Mouse (Mus musculus): Measurements from ENCODE around the gene Asic4.

The Asic4 gene

DNA sequence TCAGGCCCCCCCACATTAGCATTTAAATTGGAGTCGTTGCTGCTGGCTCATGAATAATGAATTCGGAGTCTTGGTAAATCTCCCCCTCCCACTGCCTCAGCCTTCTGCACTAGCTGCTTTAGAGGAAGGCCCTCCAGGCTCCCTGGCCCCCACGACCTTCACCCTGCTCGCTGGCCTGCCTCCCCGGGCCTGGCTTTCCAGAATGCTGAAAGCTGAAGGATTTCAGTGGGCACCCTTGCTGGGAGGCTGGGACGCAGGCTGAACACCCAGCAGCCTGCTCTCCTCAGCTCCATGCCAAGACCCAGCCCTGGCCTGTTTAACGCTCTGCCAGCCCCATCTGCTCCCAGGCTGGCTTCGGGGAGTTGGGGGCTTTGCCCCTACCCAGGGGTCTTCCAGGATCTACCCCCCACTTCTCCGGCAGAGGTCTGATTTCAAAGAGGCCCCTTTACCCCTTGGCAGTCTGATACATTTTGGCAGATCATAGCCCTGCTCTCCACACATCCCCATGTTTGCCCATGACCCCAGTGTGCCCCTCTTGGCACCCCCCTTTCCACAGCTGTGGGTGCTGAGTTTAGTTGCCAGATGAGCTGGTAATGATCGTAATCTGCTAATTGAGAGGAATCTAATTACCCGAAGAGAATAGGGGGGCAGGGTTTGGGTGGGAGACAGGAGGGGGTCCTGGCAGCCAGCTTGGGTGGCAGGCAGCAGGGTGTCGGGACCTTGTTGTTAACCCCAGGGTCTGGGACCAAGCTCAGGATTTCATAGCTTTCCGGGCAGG is 6.8 kb upstream of the Asic4 start:
- DNase-seq (ENCODE audit: low read depth, low spot score) = peak; percentile 75

DNA sequence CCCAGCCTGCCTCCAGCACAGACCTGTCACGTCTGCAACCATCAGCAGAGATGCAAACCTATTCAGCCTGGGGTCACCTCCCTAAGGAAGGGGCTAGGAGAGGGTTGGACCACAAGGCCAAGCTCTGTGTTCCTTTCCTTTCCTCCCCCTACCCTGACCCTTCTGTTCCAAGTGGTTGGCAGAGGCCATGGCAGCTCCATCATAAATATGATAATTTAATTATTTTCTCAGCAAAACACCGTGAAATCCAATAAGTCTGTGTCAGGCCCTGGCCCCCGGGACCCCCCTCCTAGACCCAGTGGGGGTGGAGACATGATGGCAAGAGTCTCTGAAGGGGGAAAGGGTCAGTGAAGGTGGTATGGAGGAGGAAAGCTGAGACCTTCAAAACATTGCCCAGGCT is 6.0 kb upstream of the Asic4 start:
- DNase-seq (ENCODE audit: low read depth, low spot score) = no peak

DNA sequence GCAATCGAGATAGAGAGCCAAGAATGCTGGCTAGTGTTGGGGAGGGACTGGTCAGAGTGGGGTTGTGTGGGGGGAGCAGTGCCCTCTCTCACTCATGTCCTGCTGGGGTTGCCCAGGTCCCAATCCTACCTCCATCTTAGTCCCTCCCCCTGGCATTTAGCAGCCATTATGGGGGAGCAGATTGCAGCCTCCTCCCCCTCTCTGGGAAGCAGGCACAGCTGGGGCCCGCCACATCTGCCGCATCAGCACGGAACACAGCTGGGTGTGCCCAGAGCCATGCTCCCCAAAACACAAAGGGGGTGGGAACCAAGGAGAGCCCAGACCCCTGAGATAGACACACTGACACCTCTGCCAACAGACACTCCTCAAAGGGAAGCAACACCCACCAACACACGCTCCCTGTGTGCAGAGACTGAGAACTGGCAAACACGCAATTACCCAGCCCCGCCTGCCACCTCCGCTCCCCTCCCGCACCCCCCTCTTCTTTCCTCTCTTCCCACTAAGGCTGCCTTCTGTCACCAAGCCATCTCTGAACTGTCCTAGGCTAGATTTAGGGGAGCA is 5.0 kb upstream of the Asic4 start:
- DNase-seq (ENCODE audit: low read depth, low spot score) = peak; percentile 86

DNA sequence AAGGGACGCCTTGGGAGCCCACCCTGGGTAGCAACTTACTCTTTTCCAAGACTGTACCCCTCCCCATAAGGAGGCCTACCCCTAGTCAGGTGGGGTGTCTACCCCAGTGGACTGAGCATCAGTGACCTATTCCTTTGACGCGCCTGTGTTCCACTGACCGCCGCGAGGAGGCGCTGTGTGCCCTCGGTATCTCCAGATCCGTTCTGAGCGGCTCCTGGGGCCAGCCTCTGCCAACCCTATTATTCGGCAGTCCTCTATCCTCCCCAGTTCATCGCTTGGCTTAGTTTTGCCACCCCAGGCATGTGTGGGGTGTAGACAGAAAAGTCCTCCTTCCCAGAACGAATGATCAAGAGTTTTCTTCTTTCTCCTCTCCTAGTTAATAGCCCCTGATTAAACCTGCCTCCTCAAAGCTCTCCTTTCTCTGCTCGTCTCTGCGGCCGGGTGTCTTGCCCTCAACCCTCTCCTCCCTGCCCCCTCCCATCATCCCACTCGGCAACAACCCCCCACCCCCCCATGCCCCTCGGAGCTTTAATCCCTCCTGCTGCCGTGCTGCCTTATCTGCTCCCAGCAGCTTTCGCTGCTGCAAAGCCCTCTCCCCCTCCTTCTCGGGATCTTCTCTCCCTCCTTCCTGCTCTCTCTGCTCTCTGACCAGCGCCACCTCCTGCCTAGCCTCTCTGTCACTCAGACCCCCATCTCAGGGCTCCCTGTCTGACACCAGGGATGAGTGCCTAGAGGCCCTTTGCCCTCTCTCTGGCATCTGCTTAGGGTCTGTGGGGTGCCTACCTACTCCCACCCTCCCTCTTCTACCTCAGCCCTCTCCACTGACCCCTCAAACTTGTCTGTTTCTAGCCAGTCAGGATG is 4.3 kb upstream of the Asic4 start:
- peak; percentile 90 for DNase-seq (ENCODE audit: low read depth, low spot score)

DNA sequence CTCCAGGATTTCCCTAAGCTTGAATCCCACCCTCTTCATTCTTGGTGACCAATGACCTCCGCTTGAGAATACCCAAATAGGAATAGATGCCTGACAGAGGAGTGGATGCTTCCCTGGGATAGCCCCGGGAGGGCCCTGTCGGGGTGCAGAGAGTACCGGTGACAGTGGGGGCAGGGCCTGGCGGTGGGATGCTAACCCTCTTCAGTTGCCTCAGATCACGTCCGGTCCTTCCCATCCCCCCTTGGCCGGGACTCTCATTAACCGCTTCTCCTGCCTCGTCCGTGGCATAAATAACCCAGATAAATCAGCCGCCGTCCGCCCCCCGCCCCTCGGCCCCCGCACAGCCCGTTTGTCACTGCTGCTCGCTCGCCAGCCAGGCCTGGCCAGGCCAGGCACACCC is 3.6 kb upstream of the Asic4 start:
- no peak for DNase-seq (ENCODE audit: low read depth, low spot score)

DNA sequence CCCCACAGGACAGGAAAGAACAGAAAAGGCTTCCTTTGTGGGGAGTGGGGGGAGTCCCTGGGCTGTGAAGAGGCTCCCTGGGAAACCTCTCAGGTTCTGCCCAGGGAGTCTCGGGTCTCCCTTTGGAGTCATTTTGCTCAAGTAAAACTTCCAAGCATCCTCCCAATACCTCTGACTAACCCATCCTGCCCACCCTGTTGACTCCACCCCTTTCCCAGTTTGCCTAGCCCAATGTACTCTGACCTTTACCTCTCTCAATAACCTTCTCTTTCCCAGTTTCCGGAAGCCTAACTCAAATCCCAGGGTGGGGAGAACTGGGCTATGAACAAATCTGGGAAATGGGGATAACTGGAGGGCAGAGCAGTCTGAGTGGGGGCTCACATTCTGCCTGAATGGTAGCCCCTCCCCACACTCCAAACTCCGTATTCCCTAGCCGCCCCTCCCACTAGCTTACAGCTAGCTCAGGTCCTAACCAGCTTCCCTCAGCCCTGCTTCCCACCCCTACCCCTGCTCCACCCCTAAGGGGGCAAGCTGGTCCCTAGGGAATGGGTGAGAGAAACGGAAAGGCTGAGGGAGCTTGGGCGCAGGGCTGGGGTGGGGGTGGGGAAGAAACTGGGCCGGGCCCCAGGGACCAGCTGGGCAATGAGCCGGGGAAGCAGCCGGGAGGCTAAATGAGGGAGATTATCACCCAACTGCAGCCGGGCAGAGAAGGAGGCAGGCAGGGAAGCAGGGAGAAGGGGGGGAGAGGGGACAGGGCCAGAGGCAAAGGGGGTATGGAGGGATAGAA is 2.8 kb upstream of the Asic4 start:
- peak; percentile 45 for DNase-seq (ENCODE audit: low read depth, low spot score)

DNA sequence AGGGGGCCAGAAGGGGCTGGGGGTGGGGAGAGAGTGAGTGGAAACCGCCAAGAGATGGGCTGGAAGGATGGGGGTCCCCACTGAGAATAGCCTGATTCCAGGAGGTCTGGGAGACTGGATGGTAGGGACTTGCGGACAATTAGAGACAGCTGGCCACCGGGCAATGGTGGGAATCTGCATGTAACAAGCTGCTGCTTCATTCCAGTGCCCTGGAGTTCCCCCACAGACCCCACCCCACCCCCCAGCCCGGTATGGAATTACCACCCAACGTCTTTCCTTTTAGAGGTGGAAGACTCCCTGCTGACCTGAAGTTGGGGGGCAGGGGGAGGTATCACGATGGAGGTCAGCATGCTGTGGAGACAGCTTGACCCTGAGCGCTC is 2.2 kb upstream of the Asic4 start:
- no peak for DNase-seq (ENCODE audit: low read depth, low spot score)

DNA sequence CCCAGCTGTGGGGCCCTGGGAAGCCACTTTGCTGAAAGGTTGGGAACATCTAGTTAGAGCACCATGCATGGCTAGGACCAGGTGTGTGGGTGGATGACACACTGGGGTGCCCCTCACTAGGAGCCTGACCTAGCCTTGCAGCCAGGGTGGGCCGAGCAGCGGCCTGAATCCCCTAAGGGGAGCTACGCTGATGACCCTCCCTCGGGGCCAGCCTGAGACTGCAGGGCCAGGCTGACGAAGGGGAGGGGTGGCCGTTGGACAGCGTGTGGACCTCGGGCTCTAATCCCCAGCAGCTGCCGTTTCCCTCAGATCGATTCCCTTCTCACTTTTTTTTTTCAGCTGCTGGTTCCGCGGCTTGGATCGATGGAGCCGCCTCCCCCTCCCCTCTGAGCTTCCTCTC is 1.3 kb upstream of the Asic4 start:
- no peak for DNase-seq (ENCODE audit: low read depth, low spot score)

DNA sequence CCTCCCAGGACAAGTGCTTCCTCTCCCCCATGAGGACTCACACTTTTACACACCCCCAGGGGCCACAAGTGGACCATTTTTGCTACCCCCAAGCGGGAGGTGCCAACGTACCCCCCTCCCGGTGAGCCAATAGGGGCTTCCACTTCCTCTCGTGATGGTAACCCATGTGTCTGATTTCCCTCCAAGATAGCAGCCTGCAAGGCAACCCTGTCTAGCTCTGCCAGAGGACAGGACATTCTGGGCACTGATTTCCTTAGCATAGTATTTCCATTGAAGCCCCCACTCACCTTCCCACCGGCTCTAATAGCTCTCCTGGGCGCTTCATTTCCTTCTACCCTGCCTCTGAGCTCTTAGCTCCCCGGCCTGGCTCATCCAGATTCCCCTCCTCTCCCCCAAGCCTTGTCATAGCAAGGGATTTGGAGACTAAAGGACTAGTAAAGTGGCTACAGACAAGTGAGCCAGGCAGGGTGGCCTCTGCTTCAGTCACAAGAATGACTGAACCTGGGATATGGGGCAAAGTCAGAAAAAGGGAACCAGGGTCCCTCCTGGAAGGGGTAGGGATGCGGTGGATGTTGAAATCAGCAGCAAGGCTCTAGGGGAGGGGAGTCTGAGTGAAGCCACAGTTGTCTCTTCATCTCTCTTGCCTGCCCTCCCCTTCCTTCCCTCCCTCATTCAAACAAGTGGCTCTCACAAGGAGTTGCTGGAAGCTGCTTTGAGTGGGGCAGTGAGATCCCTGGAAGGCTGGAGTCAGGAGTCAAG is 680 bp upstream of the Asic4 start:
- no peak for DNase-seq (ENCODE audit: low read depth, low spot score)

DNA sequence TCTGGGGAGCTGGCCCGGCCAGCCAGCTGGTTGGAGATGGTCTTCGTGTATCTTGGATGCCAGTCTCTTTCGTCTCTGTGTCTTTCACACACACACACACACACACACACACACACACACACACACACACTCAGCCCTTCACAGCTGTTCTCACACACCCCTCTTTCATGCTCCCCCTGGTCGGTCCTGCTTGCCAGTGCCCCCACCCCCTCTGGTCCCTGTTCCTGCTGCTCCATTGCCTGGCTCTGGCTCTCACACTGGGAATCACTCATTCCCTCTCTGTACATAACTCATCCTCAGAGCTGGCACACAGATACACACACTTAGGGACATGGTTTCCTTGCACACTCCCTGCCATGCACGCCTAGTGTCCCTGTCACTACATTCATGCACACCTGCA is 1.7 kb downstream of the Asic4 start:
- DNase-seq (ENCODE audit: low read depth, low spot score) = peak; percentile 36

DNA sequence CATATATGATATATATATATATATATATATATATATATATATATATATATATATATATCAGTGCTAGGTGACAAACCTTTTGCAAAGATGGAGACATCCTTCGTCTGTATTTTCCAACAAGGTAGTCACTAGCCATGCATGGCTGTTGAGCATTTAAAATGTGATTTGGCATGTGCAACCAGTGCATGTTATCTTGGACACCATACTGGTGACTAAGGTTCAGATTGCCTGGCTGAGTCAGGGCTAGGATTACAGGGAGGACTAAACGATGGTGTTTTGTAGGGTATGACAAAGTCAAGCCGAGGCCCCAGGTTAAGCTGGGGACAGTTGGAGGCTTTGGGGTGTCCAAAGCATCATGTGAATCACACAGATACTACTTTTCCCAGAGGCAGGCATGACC is 5.2 kb downstream of the Asic4 start:
- DNase-seq (ENCODE audit: low read depth, low spot score) = no peak

DNA sequence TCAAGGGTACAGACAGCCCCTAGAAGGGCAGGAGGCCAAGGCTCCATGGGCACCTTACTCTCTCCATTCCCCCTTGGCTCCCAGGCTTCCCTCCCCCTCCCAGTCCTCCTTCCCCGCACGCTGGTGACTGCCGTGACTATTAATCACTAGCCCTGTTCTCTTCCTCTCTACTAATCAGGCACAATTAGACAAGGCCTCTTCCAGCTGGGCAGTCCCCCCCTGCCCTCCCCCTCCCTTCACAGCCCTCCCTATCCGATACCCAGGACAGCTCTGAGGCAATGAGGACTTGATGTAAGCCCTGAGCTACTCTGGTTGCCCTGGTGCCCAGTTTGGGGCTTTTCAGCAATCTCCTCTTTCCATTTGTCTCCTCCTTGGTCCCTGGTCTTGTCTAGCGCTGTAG is 5.7 kb downstream of the Asic4 start:
- no peak for DNase-seq (ENCODE audit: low read depth, low spot score)

DNA sequence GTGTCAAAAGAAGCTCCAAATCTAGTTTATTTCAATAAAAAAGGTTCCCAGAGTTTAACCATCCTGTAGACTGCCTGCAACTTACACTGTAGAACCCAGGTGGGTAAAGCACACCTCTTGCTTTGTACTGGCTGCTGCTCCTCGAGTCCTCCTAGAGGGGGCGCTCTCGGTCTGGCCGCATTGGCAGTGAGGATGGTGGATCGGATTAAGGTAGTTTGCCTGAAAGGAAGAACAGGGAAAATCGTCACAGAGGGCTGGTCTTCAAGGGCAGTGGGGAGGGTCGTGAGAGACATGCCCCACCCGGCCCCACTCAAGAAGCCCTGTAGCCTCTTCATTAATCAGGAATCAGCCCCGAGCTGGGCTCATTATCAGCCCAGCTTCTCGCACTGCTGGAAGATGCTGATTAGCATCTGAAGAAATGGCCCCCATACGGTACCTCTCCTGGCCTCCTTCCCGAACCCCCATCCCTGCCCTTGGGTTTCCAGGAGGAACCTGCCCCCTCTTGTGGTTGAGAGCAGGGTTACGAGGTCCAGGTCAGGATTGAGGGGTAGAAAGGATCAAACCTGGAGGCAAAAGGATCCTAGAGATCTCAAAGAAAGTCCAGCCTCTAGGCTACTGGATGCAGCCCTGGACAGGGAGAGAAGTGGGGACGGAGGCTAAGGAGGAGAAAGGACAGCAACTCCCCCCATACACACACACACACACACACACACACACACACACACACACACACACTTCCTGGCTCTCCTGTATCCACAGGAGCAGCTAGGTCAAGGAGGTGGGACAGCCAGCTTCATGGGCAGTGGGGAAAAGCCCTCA is 6.7 kb downstream of the Asic4 start:
- peak; percentile 30 for DNase-seq (ENCODE audit: low read depth, low spot score)

DNA sequence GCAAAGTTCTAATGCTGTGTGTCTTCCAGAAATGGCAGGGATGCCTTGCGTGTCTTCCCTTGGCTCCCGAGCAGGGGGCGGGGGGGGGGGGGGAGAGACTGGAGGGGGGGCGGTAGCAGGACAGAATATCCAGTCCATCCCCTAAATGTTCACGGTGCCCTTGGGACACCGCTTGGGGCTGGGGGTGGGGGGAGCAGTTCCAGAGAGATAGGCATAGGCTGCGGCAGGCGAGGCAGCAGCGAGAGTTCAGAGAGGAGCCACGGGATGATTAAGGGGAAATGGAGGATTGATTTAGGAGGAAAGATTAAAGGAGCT is 7.4 kb downstream of the Asic4 start:
- DNase-seq (ENCODE audit: low read depth, low spot score) = peak; percentile 57

DNA sequence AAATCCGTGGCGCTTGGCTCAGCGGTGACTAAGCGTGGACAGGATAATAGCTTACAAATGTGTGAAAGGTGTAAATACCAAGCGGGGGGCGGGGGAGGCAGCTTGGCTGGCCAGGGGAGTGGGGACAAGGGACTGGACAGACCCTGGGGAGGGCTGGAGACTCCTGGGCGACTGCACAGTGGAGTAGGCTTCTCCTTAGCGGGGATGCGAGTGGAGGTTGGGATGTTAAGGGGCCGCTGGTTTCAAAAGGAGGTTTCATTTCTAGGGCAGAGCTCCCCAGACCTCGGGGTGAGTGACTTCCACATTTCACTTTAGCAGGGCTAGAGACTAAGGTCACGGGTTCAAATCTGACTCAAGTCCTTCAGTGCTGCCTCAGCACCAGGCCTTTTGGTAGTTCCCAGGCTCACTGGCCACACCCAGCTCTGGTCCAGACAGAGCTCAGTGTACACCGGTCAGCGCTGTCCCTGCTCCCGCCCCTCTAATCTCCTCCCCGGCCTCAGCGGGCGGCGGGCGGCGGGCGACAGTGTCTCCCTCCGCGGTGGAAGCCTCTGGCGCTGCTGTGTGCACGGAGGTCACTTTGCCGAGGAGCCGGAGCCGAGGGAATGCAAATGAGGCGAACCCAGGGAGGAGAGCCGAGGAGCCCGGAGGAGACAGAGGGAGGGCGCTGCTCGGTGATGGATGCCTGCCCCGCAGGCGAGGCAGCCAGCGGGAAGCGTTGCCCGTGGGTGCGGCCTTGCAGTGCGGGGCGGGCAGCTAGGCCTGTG is 8.0 kb downstream of the Asic4 start:
- peak; percentile 65 for DNase-seq (ENCODE audit: low read depth, low spot score)

DNA sequence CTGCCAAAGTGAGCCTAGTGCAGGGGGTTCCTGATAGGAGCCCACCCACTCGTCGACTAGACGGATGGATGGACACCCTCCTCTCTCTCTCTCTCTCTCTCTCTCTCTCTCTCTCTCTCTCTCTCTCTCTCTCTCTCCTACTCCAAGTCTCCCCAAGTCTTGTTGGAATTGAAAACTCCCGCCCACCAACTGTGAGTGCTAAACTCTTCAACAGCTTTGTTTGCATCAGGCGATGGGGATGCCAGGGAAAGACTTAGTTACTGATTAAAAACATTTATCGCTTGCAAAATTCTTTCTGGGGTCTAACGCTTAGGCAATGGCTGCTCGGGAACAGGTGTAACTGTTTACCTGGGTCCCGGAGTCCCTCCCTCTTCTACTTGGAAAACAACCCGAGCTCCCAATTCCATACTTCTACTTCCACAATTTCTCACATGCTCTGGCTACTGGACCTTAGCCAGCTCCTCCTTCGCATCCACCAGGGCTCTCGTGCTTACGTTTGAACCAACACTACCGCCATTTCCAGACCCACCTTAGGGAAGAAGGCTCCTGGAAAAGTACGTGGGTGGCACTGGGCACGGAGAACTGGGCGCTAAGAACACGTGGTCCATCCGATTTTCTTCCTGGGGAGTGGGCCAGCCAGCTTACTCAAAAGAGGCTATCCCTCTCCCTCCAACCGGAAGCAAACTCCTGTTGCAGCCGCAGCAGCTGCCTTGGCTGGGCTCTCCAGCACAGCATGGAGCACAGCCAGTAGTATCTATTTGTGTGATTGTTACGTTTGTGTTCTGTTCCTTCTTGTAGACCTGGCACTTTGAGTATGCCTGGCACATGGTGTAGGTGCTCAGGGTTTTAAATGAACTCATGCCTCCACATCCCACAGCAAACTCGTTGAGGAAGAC is 8.8 kb downstream of the Asic4 start:
- peak; percentile 87 for DNase-seq (ENCODE audit: low read depth, low spot score)

DNA sequence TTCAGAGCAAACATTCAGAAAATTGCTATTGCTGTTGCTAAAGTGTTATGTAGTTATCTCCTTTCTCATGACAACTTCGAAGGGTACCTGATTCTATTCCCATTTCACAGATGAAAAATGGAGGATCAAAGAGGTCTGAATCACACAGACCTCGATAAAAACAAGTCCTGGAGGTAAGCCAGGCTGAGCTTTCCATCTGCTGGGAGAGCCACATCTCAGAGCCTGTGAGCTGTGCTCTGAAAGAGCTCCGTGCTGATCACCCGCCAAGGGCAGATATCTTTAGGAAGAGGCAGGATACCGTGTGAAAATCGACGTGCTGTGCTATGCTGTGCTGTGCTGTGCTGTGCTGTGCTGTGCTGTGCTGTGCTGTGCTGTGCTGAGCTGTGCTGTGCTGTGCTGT is 10.1 kb downstream of the Asic4 start:
- DNase-seq (ENCODE audit: low read depth, low spot score) = peak; percentile 66

DNA sequence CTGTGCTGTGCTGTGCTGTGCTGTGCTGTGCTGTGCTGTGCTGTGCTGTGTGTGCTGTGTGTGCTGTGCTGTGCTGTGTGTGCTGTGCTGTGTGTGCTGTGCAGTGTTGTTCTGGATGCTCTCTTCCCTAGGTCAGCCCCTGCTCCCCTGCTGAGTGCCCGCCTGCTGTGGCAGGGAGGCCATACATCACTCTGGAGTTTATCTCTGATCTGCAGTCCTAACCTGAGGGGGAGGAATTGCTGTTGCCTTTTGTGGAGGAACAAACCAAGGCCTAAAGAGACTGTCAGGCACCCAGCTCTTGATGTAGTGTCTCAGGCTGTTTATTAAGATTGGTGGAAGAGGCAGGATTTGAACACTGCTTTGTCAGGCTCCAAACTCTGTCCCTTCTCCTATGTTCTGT is 12.4 kb downstream of the Asic4 start:
- DNase-seq (ENCODE audit: low read depth, low spot score) = no peak
